Mouse (Mus musculus) kidney, postnatal 10 days (tissue): ENCODE data around the gene Camkmt.

Experiments used
- DNase-seq: peaks from one replicate; pipeline ENCODE4 v3.0.0; 2021; ENCODE audit warnings: mixed read lengths

The Camkmt gene

DNA sequence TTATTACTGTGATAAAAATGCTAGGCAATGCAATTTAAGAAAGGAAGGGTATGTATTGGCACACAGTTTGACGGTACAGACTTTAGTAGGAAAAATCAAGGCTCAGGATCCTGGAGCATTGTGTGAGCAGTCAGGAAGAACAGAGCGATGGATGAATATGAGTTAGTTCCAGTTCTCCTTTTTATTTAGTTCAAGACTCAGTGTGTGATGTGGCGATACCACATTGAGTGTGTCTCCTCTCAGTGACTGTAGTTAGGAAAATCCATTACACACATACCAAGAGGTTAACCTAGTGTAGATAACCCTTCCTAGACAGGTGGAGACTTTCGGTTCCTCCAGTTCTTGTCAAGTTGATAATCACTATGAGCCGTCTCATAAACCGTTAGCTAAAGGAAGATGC, 1.4 kb downstream of the Camkmt start:
- no peak for DNase-seq

DNA sequence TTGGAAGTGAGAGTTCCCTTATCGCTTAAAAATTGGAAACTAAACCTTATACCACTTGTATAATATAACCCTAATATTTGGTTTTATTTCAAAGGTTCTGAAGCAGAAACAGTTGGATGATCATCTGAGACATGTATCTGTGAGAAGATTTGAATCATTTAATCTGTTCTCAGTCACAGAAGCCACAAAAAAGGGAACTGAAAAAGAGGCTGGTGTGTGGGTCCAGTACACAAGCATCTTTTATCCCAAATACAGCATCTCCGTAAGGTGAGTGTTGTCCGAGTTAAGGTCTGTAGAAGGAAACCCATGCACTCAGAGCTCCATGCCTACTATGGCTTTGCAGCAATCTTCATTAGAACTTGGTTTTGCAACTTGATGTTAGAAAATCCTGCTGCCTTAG, 6.0 kb downstream of the Camkmt start:
- no peak for DNase-seq

DNA sequence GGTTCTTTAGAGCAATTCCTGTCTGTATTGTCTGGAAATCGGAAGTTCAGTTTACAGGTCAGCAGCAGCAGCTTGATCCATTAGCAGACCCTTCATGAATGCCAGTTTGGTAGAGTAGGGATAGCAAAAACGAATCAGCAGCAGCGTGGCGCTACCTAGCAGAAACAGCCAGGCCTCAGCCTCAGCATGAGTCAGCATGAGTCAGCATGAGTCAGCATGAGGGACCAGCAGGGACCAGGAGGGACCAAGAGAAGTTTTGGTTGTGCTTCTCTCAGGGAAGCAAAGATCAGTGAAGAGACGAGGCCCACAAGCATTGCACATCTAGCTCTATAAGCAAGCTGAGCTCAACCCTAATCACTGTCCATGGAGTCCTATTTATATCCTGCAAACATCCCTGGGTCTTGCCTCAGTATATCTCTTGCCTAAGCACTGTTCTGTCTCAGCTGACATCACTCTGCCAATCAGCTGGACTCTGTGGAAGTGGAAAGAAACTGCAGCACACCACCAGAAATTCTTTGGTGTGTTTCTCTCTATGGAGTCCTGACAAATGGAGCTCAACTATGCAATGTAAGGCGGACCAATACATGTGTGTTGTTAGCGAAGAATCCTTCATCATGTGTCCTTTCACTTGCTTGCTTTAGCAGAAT, 8.4 kb downstream of the Camkmt start:
- no peak for DNase-seq

DNA sequence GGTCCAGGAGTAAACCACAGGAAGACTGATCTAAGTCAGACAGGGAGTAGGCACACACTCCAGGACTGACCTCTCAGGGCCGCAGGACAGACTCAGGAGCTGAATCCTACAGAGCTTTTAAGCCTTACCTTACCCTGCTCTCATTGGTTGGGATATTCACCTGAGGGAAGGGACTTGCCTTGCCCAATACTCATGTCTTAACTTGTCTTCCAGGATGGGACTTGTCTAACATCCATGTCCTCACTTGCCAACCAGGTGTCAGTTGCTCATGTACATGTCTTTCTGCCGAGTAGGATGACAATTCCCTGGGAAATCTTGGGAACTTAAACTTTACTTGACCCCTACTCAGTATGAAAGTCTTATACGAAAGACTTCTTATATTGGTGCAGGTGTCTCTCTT, 9.9 kb downstream of the Camkmt start:
- DNase-seq: no peak

DNA sequence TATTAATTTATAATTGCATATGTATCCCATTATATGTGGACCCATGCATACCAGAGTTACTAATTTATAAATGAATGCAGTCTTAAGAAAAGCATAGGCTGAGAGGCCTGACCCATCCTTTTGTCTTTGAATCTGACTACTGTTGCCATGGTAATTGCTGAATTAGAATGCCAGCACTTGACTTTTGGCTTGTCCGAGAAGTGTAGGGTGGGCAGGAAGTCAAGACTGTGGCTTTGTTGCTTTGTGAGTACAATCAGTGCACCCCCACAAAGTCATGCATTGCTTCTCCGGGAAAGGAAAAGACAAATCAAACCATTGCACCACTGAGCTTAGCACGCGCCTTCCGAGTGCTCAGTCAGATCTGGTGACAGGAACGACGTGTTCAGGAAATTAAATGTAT, 11.4 kb downstream of the Camkmt start:
- DNase-seq: no peak

DNA sequence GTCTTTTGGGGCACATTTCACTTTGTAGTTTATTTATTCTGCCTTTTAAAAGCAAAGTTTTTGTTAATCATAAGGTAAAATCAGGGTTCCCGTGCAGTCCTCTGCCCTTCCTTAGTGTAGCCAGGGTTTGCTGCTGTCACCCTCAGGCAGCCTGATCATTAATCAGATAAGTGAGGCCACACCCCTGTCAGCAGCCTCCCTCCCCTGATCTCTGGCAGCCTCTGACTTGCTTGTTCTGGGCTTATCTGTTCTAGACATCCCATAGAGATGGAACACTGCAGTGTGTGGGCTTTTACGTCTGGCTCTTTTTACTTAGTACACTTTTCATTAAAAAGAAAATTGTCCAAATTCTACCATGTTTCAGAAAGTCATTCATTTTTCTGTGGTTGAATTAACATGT, 13.0 kb downstream of the Camkmt start:
- DNase-seq: no peak

DNA sequence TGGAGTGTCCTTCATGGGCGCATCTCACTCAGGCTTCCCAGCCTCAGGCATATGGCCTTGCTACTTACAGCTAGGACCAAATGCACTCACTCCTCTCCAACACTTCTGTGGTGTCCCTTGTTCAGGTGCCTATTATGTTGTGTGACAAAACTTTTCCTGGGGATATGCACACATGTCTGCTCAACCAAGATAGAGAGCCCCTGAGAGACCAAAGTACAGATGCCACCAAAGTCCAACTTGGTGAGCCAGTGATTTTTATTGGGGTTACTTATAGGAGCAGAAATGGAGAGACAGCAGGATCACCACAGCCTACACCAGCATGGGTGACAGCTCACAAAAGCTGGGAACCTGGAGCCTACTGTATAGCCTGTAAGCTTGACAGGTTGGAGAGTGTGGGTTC, 20.3 kb downstream of the Camkmt start:
- DNase-seq: no peak

DNA sequence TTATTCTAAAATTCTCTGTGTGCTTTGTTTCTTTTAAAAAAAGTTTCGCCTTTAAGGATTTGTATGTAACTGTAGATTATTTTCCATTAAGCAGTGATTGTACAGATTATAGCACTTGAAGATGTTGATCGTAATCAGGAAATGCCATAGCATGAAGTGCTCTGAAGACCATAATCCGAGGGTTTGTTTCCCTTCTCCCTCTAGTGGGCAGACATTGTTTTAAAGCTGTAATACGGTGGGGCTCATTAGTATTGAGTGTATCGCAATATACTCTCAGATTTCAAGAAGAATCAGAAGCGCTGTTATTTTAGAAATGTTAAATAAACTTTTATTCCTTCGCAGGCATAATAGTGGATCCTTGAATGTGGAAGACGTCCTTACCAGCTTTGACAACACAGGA, 23.1 kb downstream of the Camkmt start:
- no peak for DNase-seq

DNA sequence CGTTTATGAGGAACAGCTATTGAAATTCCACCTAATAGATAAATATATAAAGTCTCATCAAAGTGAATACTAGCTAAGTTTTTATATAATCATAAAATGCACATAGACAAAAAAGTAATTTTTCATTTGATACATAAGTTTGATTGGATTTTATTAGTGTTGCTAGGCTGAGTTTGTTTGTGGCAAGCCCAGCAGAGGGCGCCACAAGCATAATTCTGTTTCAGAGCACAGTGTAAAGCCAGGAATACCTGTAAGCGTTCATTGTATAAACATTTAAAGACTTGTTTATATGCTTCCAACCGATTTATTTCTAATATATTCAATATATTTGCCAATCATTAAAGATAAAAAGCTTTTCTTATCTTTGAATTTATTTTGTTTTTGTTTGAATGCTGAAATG, 26.3 kb downstream of the Camkmt start:
- DNase-seq: peak; percentile 80

DNA sequence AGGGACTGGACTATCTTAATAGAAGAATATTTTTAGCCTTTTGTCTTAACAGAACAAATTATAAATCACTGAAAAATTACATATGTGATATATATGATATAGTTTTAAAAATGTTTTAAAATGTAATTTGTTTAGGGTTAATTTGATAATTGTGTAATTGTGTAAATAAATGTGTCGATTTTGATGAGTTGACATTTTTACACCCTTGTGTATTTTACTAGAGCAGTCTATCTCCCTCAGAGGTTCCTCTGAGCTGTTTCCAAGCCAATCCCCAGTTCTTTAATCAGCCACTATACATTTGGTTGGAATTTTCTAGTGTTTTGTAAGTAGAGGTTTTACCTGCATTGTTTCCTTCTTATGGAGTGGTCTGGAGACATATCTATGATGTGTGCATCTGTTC, 48.0 kb downstream of the Camkmt start:
- no peak for DNase-seq

DNA sequence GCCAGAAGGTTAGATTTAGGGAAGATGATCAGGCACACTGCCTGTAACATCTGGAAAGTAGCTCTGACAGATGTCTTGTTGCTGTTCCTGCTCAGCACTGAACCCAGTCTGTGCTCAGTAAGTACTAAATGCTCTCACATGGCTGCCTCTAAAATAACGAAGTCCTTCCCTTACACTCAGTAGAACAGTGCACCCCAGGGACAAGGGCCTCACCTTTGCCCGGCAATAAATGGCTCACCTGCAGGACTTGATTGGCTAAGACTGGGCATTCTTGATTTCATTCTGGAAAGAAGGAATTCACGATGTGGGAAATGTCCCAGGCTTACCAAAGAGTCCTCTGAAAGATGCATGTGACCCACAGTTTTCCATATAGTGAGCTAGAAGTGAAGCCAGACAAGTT, 51.3 kb downstream of the Camkmt start:
- DNase-seq: no peak

DNA sequence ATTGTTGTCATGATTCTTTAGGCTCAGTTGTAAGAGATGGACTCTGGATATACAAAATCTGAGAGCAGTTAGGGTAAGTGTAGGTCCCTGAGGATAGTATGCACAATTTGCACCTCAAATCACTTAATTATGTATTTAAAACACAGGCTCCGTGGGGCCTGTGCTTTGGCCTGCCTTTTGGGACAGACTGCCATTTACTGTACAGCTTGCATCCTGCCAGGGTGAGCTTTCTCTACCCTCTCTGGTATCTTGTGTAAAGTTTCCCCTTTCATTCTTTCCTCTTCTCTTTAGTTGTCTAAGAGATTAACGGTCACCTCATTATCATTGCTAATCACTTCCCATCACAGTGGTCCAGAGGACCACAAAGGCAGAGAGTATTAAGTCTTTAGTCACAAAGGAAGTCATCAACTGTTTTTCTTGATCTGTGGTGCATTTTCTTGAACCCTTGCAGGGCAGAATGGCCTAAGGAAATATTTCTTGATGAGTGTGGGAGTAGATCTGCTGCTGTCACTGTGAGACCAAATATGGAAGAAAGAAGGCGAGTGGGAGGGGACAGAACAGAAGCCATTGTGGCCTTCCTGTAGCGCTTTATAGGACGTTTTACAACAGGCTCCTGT, 52.3 kb downstream of the Camkmt start:
- no peak for DNase-seq

DNA sequence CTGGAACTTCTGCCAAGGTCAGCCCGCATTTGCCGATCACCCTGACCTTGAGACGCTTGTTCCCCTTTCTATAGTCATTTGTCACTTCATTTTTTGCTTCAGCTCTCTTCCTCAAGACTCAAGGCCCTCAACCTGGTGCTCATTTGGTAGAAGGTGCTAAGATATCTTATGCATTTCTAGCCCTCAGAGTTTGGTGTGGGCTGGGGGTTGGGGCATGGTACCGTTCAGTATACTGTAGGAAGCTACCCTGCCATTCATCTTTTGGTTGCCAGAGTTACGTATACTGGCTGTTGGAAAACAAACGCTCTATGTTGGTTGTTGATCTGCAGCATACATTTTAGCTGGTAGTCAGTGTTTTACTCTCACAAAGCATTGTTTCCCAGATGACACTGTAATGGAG, 53.8 kb downstream of the Camkmt start:
- no peak for DNase-seq

DNA sequence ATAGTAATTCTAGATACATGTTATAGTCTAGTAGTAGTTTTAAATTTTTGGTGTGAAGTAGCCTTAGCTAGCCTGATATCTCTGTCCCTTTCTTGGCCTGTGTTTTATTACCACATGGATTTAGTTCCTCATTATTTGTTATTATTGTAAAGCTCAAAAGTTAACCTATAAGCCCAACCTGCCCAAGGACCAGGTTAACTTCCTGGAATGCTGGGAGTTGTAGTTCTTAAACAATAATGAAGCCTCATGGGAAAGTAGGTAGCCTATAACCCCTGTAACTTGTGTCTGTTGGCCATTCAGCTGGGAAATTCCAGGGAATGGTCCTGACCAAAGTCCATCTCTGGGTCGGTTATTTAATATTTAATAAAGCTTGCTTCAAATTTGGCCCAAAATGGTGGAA, 58.0 kb downstream of the Camkmt start:
- no peak for DNase-seq

DNA sequence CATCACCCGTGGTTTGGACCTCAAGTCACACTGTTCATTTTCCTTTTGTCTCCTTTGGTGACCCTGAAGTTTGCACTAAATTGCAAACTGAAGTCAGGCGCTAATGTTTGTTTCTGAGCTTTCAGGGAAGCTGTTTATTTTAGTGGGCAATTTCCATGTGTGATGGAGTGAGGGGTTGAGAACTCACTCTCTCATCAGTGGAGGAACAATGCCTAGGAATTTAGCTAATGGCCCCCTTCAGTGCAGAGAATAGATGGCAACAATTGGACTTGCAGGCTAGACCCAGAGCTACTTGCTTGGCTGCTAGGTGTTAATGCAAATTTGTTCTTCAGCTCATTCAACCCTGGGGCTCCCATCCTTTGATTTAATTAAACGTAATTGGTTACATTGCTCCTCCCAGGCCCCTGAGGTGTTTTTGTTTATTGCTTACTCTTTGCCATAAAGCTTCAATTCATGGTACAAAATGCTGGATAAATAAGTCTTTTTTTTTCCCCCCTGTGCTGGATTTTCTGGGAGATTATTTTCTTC, 58.9 kb downstream of the Camkmt start:
- no peak for DNase-seq

DNA sequence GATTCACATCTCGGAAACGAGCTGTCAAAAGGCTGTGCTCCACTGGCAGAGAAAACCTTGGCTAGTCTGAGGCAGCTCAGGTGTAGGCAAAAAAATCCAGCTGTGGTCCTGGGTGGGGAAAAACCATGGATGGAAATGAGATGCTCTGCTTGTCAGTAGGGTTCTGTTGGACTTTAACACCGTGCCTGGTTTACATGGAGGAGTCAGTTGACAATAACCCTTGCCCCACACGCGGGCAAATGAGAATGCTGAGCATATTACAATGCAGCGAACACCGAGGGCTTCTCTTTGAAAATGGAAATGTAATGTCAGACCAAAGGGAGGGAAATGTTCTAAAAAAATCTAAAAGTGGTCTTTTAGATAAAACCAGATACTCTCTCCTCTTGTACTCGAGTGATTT, 60.9 kb downstream of the Camkmt start:
- no peak for DNase-seq

DNA sequence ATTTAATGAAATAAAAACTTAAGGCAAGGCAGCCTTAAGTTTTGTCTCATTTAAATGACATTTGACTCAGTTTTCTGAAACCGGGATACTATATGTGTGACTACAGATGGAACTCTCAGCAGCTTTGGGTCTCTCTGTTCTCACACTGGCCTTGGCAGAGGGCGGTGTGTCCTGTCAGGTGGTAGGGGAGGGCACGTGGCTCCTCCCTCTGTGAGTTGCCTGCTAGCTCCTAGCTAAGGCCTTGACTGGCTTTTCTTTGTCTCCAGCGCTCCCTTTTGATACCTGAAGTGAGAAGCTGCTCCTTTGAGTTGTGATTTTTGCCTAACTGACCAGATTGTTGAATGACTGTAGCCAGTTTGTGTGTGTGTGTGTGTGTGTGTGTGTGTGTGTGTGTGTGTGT, 67.8 kb downstream of the Camkmt start:
- DNase-seq: no peak

DNA sequence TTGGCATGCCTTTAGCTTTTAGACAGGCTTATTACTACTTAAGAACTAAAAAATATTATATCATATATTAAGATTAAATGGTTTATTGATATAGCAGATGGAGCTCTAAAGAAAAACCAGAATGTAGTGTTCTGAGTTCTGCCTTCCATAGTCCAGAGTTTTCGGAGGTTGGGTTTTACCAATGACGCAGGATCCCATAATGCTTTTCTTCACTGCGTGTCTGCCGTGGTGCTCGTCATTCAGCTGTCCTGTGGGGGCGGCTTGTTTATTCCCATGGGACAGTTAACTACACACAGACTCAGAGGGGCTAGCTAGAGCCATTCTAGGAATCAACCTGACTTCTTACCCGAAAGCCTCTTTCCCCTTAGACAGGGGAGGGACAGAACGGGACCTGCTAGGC, 69.2 kb downstream of the Camkmt start:
- DNase-seq: no peak

DNA sequence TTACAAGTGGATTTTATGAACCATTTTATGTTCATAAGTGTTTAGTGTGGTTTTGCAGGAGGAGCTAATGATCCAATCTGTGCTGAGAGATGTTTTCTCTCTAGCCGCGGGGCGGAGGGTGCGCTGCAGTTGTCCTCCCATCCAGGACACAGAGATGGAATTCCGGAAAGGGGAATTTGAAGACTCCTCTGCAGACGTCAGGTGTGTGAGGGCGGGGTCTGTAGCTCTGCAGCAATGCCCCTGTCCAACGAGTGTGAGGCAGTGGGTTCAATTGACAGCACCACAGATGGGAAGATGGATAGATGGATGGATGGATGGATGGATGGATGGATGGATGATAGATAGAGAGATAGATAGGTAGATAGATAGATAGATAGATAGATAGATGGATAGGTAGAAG, 70.4 kb downstream of the Camkmt start:
- no peak for DNase-seq

DNA sequence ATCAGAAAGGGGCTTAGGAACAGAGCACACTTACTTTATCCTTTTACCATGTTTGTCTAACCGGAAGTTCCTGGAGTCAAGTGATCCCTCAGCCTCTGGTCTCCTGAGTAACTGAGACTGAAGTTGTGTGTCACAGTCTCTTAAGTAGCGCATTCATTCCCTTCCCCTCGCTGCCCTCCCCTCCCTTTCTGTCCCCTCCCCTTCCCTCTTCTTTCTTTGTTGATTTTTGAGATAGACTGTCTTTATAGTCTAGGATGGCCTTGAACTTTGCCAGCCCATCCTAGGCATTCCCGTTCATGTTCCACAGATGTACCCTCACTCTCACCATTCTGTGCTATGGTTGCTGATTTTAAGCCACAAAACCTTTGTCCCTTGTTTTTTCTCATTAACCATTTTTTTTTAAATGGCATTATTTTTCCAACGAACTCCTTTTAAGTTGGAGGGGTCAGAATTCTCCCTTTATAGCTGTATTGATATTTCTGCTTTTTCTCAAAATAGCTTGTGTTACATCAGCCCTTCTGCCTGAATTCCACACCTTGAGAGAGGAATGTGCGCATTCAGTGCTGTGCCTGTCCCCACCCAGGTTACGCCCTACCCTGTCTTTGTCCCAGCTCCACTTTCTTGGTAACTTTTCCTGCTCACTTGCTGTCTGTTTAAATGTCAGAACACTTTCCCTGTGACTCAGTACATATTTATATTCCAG, 72.4 kb downstream of the Camkmt start:
- no peak for DNase-seq

DNA sequence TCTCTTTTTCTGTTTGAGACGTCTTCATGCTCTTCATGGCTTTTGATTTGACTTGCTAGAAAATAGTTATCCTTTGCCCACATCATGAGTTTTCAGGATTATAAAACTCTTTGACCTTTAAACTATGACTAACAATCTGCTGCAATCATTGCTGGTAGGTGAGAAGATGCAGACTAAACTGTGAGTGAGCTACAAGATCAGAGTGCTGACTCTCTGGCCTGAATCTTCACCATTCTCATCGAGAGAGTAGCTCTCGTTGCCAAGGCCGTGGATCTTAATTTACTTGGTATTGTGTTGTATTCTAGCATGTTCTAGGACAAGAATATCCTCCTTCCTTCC, 72.9 kb downstream of the Camkmt start:
- DNase-seq: no peak

DNA sequence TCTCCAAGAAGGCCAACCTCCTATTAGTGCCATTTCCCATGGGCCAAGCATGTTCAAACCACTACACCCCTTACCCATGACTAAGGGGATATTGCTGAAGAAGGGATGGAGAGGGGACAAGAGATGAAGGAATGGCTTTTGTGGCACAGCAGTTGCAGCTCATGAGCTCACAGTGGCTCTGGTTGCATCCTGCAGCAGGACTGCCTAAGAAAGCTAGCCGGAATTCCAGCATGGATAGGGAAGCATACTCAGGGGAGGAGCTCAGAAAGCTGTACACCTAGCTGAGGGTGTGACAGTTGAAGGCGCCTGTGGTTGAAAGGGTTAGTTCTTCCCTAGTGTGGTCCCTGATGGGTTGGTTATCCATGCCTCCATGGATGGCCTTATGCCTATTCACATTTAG, 78.4 kb downstream of the Camkmt start:
- DNase-seq: no peak

DNA sequence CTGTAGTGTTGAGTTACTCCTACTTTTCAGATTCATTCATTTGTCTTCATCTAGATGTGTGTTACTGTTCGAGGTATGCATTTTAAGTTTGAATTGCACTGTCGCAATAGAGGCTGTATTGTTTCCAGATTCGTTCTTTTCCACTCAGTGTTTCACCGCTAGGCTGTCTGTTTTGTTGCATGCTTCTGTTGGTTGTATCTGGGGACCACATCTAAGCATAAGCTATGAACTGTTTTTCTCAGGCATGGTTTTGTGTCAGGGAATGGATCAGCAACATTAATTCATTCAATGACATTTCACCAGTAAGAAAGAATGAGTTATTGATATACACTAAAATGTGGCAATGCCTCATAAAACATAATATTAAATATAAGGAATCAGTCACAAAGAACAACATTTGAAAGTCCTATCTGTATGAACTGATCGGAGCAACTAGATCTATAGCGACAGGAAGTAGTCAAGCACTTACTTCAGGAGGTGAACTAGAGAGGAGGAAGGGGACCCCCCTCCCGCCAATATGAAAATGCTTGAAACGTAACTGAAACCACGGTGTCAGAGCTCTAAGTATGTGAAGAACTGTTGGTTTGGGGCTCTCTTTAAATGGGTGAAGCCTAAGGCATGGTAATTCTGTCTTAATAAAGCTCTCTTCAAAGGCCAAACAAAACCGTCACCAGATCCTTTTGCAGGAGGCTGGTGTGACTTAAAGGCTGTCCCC, 80.3 kb downstream of the Camkmt start:
- no peak for DNase-seq

DNA sequence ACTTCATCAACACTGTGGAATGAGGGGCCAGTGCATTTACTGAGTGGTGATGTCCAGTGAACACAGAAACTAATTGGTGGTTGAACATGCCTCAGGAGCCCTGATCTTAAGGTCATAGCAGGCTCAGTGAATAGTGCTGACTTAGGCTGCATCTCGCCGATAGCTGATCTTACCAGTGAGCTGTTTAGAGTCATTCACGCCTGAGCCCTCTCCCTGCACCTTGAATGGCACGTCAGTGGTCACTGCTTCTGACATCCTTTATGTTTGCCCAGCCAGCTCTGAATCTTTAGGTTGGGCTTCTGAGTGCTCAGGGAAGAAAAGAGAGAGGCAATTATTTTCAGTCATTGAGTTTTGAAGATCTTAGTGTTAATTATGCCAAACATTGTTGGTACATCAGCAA, 81.6 kb downstream of the Camkmt start:
- DNase-seq: no peak
